Mouse (Mus musculus) bone marrow macrophage, adult 2 months (primary cell): ENCODE measurements around the gene Slc4a1. TPM values are rescaled to one million over a fixed set of nuclear protein-coding genes. Genes with fewer than 3 reads are reported as not detected.

Experiments
- H3K27ac ChIP-seq: 2 replicates; pipeline ENCODE4 v1.5.1; 2012; ENCODE audit warnings: low read depth, low read length; ENCODE audit not compliant: insufficient read depth
- H3K4me1 ChIP-seq: 2 replicates; pipeline ENCODE4 v1.6.1; 2012; ENCODE audit warnings: low read length; ENCODE audit not compliant: control insufficient read depth, insufficient read depth
- H3K4me3 ChIP-seq: 2 replicates; pipeline ENCODE4 v1.5.1; 2012; ENCODE audit warnings: mild to moderate bottlenecking, low read length, moderate library complexity; ENCODE audit not compliant: insufficient read depth
- CTCF ChIP-seq: IDR thresholded peaks from 2 replicates; pipeline ENCODE4 v1.5.1; 2012; ENCODE audit warnings: low read depth, mild to moderate bottlenecking, low read length, moderate library complexity
- POLR2A ChIP-seq: IDR thresholded peaks from 2 replicates; pipeline ENCODE4 v1.6.1; 2012; ENCODE audit warnings: mild to moderate bottlenecking, low read depth, low read length, borderline replicate concordance
- polyA plus RNA-seq: library from polyadenylated mRNA; stranded (reverse); fragments of >200 nt; gene quantifications from 2 replicates; pipeline ENCODE4 v1.2.4, GENCODE M21; 2012; ENCODE audit not compliant: missing spikeins, insufficient read depth, insufficient read length

The Slc4a1 gene
- polyA plus RNA-seq, 1 experiment = not detected

GRCm38 (mm10) chr11:102352378-102352777, 13.6 kb downstream of the Slc4a1 start:
- peaks cover 9% of the 10 kb centered on the region for H3K4me1 ChIP-seq
- TF ChIP-seq POLR2A = no peak
- TF ChIP-seq CTCF = no peak
- H3K27ac ChIP-seq = no peak overlapping the region
- H3K4me3 ChIP-seq = no peak overlapping the region

- Histone ChIP-seq H3K27ac (no peak overlapping the region), H3K4me3 (no peak overlapping the region), H3K4me1 (peaks cover 9% of the 10 kb centered on the region)
- TF ChIP-seq POLR2A (no peak), CTCF (no peak)
Measured at GRCm38 (mm10) chr11:102350981-102351523, 15.0 kb downstream of the Slc4a1 start.

- TF ChIP-seq CTCF (no peak), POLR2A (no peak)
- Histone ChIP-seq H3K4me1 (peaks cover 9% of the 10 kb centered on the region), H3K4me3 (no peak overlapping the region), H3K27ac (no peak overlapping the region)
Measured at GRCm38 (mm10) chr11:102350416-102350815, 15.6 kb downstream of the Slc4a1 start.

GRCm38 (mm10) chr11:102349189-102349954, 16.6 kb downstream of the Slc4a1 start:
- no peak for TF ChIP-seq CTCF
- TF ChIP-seq POLR2A = no peak
- Histone ChIP-seq H3K4me1 (peaks cover 9% of the 10 kb centered on the region), H3K27ac (no peak overlapping the region), H3K4me3 (no peak overlapping the region)

- no peak for TF ChIP-seq CTCF
- TF ChIP-seq POLR2A = no peak
- peaks cover 9% of the 10 kb centered on the region for H3K4me1 ChIP-seq
- H3K4me3 ChIP-seq = no peak overlapping the region
- no peak overlapping the region for H3K27ac ChIP-seq
Measured at GRCm38 (mm10) chr11:102348771-102349170, 17.2 kb downstream of the Slc4a1 start.

GRCm38 (mm10) chr11:102348101-102348585, 17.9 kb downstream of the Slc4a1 start:
- Histone ChIP-seq H3K4me3 (no peak overlapping the region), H3K4me1 (peaks cover 9% of the 10 kb centered on the region), H3K27ac (no peak overlapping the region)
- TF ChIP-seq POLR2A (no peak), CTCF (no peak)

- peaks cover 9% of the 10 kb centered on the region for H3K4me1 ChIP-seq
- no peak overlapping the region for H3K4me3 ChIP-seq
- H3K27ac ChIP-seq = no peak overlapping the region
- TF ChIP-seq CTCF = no peak
- no peak for TF ChIP-seq POLR2A
Measured at GRCm38 (mm10) chr11:102347683-102348082, 18.3 kb downstream of the Slc4a1 start.

GRCm38 (mm10) chr11:102346926-102347325, 19.1 kb downstream of the Slc4a1 start:
- Histone ChIP-seq H3K27ac (no peak overlapping the region), H3K4me3 (no peak overlapping the region), H3K4me1 (peaks cover 9% of the 10 kb centered on the region)
- TF ChIP-seq CTCF = no peak
- no peak for TF ChIP-seq POLR2A

GRCm38 (mm10) chr11:102344458-102344857, 21.5 kb downstream of the Slc4a1 start:
- no peak overlapping the region for H3K4me3 ChIP-seq
- no peak overlapping the region for H3K27ac ChIP-seq
- TF ChIP-seq POLR2A = no peak
- TF ChIP-seq CTCF = no peak
- peaks cover 5% of the 10 kb centered on the region for H3K4me1 ChIP-seq

GRCm38 (mm10) chr11:102342742-102343141, 23.3 kb downstream of the Slc4a1 start:
- no peak for TF ChIP-seq POLR2A
- no peak for TF ChIP-seq CTCF
- no peak overlapping the region for H3K4me3 ChIP-seq
- peaks cover 12% of the 10 kb centered on the region for H3K4me1 ChIP-seq
- no peak overlapping the region for H3K27ac ChIP-seq
